Mouse (Mus musculus): ENCODE results near the gene Efl1. TPM values are rescaled to one million over a fixed set of nuclear protein-coding genes. Genes with fewer than 3 reads are reported as not detected.

The Efl1 gene
- polyA plus RNA-seq (2012; rRNA removed) (8.4 and 10.2 TPM in 2 replicates), polyA plus RNA-seq (2014; fragmentation: Nextera tagmentation; extraction: Ambion mirVana) (24.4 and 27.6 TPM in 2 replicates)

DNA sequence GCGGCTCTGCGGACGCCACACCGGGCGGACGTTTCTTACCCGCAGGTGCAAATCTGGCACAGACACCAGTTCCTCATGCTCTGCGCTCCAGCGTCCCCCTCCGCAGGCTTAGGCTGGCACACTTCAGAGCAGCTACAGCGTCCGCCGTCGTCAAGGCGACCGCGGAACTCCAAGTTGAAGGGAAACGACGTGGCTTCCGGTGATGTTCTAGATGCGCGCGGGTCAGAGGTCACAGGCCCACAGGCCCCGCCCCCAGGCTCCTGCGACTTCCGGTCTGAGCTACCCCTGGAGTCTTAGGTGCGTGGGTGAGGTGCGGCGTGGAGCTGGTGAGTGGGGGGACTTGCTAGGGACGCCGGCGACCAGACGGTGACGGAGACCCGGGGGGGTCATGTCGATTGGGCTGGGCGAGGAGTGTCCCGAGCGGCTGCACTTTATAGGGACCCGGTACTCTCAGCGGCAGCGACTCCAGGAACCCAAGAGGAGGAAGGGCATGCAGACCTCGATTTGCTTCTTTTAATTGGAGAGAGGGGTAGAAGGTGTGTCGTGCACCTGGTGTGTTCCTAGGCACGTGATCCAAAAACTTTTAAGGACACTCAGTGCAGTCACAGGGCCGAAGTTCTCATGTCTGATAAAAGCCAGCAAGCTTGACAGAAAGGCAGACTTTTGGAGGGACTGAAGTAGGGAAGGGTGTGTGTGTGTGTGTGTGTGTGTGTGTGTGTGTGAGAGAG lies at the start of gene Efl1, which contains the start of gene Saxo2:
TSS of gene Efl1 (plus strand) at position 262 of the 728 bp plus-strand sequence.
TSS of gene Saxo2 (minus strand) at position 176 of the 728 bp plus-strand sequence.
- no peak within 1 kb of the TSS for H3K27ac ChIP-seq (replicated peaks; ENCODE audit: low read depth, low read length)

GRCm38 (mm10) chr7:82602008-82602407 lies 46.4 kb upstream of the Efl1 start:
- H3K36me3 ChIP-seq (ENCODE audit: control insufficient read depth, insufficient read depth, low read length), result no peaks in the 10 kb centered on the region; the same call in 1 of the 2 replicates
- no peaks in the 10 kb centered on the region for H3K4me1 ChIP-seq (ENCODE audit: control insufficient read depth, insufficient read depth, low read length)
- H3K27ac ChIP-seq (replicated peaks; ENCODE audit: low read depth, low read length), result no peak overlapping the region
- H3K4me3 ChIP-seq (replicated peaks; ENCODE audit: low read length), result no peak overlapping the region
- no peak overlapping the region for H3K9ac ChIP-seq (ENCODE audit: low read depth, low read length, severe bottlenecking)
- DNase-seq (ENCODE audit: low spot score) (no peak), ATAC-seq (ENCODE audit: low FRiP score, low read depth) (no peak)
- no peak for TF ChIP-seq POLR2A (IDR thresholded peaks at IDR 0.05; ENCODE audit: borderline replicate concordance, extremely low read depth, insufficient read depth, insufficient read length)
- no peaks in the 10 kb centered on the region for H3K9me3 ChIP-seq (ENCODE audit: control insufficient read depth, low read length)
- 75% methylated on average over 4 of the region's 4 CpGs for WGBS
- no peaks in the 10 kb centered on the region for H3K27me3 ChIP-seq (ENCODE audit: control insufficient read depth, insufficient read depth, low read length)
- H3K4me2 ChIP-seq (replicated peaks; ENCODE audit: low read depth, low read length, severe bottlenecking), result no peak overlapping the region

More for the DNA sequence above, at the start of gene Efl1, which contains the start of gene Saxo2:
- Histone ChIP-seq H3K4me2 (replicated peaks; ENCODE audit: low read depth, low read length, severe bottlenecking) (peak within 1 kb of the TSS; percentile 74), H3K36me3 (ENCODE audit: control insufficient read depth, insufficient read depth, low read length) (peaks cover 4% of the 10 kb centered on the region; the same call in 1 of the 2 replicates), H3K9me3 (ENCODE audit: control insufficient read depth, low read length) (no peaks in the 10 kb centered on the region), H3K4me3 (replicated peaks; ENCODE audit: low read length) (peak within 1 kb of the TSS; percentile 54), H3K27me3 (ENCODE audit: control insufficient read depth, insufficient read depth, low read length) (no peaks in the 10 kb centered on the region), H3K4me1 (ENCODE audit: control insufficient read depth, insufficient read depth, low read length) (0 out of 2 replicates have a peak, but pooled peaks cover 5% of the 10 kb centered on the region), H3K9ac (ENCODE audit: low read depth, low read length, severe bottlenecking) (peak within 1 kb of the TSS; percentile 64)
- DNase-seq (ENCODE audit: low spot score) (peak; percentile 93), ATAC-seq (ENCODE audit: low FRiP score, low read depth) (peak; percentile 94)
- WGBS, result under 1% methylated on average over 46 of the region's 46 CpGs
- TF ChIP-seq POLR2A (IDR thresholded peaks at IDR 0.05; ENCODE audit: borderline replicate concordance, extremely low read depth, insufficient read depth, insufficient read length), result 0 out of 2 replicates have a peak, but pooled peaks have one; percentile 27

GRCm38 (mm10) chr7:82605425-82605824 lies 43.0 kb upstream of the Efl1 start:
- H3K4me1 ChIP-seq (ENCODE audit: control insufficient read depth, insufficient read depth, low read length), result no peaks in the 10 kb centered on the region
- no peak for ATAC-seq (ENCODE audit: low FRiP score, low read depth)
- no peak for TF ChIP-seq POLR2A (IDR thresholded peaks at IDR 0.05; ENCODE audit: borderline replicate concordance, extremely low read depth, insufficient read depth, insufficient read length)
- 75% methylated on average over 6 of the region's 6 CpGs for WGBS
- no peak overlapping the region for H3K27ac ChIP-seq (replicated peaks; ENCODE audit: low read depth, low read length)
- H3K9me3 ChIP-seq (ENCODE audit: control insufficient read depth, low read length), result no peaks in the 10 kb centered on the region
- H3K27me3 ChIP-seq (ENCODE audit: control insufficient read depth, insufficient read depth, low read length), result no peaks in the 10 kb centered on the region
- H3K9ac ChIP-seq (ENCODE audit: low read depth, low read length, severe bottlenecking), result no peak overlapping the region
- DNase-seq (ENCODE audit: low spot score), result no peak
- H3K4me2 ChIP-seq (replicated peaks; ENCODE audit: low read depth, low read length, severe bottlenecking), result no peak overlapping the region
- H3K36me3 ChIP-seq (ENCODE audit: control insufficient read depth, insufficient read depth, low read length), result no peaks in the 10 kb centered on the region; the same call in 1 of the 2 replicates
- no peak overlapping the region for H3K4me3 ChIP-seq (replicated peaks; ENCODE audit: low read length)

DNA sequence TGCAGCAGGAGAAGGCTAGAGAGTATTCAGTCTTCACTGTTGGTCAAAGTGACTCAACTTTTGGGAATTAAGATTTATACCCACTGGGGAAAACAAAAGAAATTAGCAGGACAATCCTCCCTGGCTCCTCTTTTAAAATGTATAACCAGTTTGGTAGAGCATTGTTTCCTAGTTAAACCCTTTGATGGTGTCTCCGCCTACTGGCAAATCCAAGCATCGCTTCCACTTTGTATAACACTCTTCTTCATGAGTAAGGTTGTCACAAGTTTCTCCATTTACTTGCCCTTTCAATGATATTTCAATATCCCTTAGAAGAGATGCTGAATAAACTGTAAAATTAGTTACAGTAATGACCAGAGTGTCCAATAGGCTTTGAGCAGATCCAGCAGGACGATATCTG lies 38.8 kb upstream of the Efl1 start:
- Histone ChIP-seq H3K9me3 (ENCODE audit: control insufficient read depth, low read length) (no peaks in the 10 kb centered on the region), H3K4me3 (replicated peaks; ENCODE audit: low read length) (no peak overlapping the region), H3K4me1 (ENCODE audit: control insufficient read depth, insufficient read depth, low read length) (no peaks in the 10 kb centered on the region), H3K9ac (ENCODE audit: low read depth, low read length, severe bottlenecking) (no peak overlapping the region), H3K4me2 (replicated peaks; ENCODE audit: low read depth, low read length, severe bottlenecking) (no peak overlapping the region), H3K27ac (replicated peaks; ENCODE audit: low read depth, low read length) (no peak overlapping the region), H3K27me3 (ENCODE audit: control insufficient read depth, insufficient read depth, low read length) (no peaks in the 10 kb centered on the region), H3K36me3 (ENCODE audit: control insufficient read depth, insufficient read depth, low read length) (no peaks in the 10 kb centered on the region; the same call in 1 of the 2 replicates)
- DNase-seq (ENCODE audit: low spot score) (peak; percentile 14), ATAC-seq (ENCODE audit: low FRiP score, low read depth) (no peak)
- TF ChIP-seq POLR2A (IDR thresholded peaks at IDR 0.05; ENCODE audit: borderline replicate concordance, extremely low read depth, insufficient read depth, insufficient read length), result no peak
- WGBS, result 60% methylated on average over 3 of the region's 3 CpGs

GRCm38 (mm10) chr7:82625342-82625741 lies 23.1 kb upstream of the Efl1 start:
- 0 out of 2 replicates have a peak, but pooled peaks have one; percentile 34 for ATAC-seq (ENCODE audit: low FRiP score, low read depth)
- WGBS, result 16% methylated on average over 7 of the region's 7 CpGs

More at GRCm38 (mm10) chr7:82625342-82625741, 23.1 kb upstream of the Efl1 start:
- Histone ChIP-seq H3K4me2 (replicated peaks; ENCODE audit: low read depth, low read length, severe bottlenecking) (no peak overlapping the region), H3K4me3 (replicated peaks; ENCODE audit: low read length) (no peak overlapping the region), H3K27me3 (ENCODE audit: control insufficient read depth, insufficient read depth, low read length) (no peaks in the 10 kb centered on the region), H3K9me3 (ENCODE audit: control insufficient read depth, low read length) (no peaks in the 10 kb centered on the region), H3K4me1 (ENCODE audit: control insufficient read depth, insufficient read depth, low read length) (no peaks in the 10 kb centered on the region), H3K9ac (ENCODE audit: low read depth, low read length, severe bottlenecking) (no peak overlapping the region), H3K36me3 (ENCODE audit: control insufficient read depth, insufficient read depth, low read length) (no peaks in the 10 kb centered on the region), H3K27ac (replicated peaks; ENCODE audit: low read depth, low read length) (no peak overlapping the region)
- DNase-seq (ENCODE audit: low spot score), result peak; percentile 75
- no peak for TF ChIP-seq POLR2A (IDR thresholded peaks at IDR 0.05; ENCODE audit: borderline replicate concordance, extremely low read depth, insufficient read depth, insufficient read length)

Data from limb, embryonic 14.5 days (tissue).